Mouse (Mus musculus) liver, embryonic 11.5 days (tissue): Measurements from ENCODE around the gene 5430403G16Rik. TPM values are rescaled to one million over a fixed set of nuclear protein-coding genes. Genes with fewer than 3 reads are reported as not detected.
"Not testable (repeated sequence)": the region's sequence is repeated elsewhere in the genome, so short reads cannot be mapped to it uniquely, and the experiment has no call there.

ENCODE experiments used
- ATAC-seq: fragments of 200-750 bp; cut with Nextera tagmentation; replicated peaks from 2 replicates; pipeline ENCODE4 v1.8.0; 2017; ENCODE audit warnings: moderate number of reproducible peaks, mild to moderate bottlenecking, moderate TSS enrichment, moderate library complexity; ENCODE audit not compliant: low FRiP score
- DNase-seq: peaks from one replicate; pipeline ENCODE4 v3.0.0-alpha.2; 2017; ENCODE audit warnings: low spot score
- H3K27ac ChIP-seq: fragments of 300-500 bp; sonication (generic); 2 replicates; pipeline ENCODE4 v1.5.1; 2014; ENCODE audit warnings: mild to moderate bottlenecking, low read depth, low read length, control low read depth
- H3K27me3 ChIP-seq: fragments of 300-500 bp; sonication (generic); replicated peaks from 2 replicates; pipeline ENCODE4 v1.6.1; 2014; ENCODE audit warnings: low read length, mixed read lengths; ENCODE audit not compliant: control insufficient read depth, insufficient read depth
- H3K36me3 ChIP-seq: fragments of 300-500 bp; sonication (generic); 2 replicates; pipeline ENCODE4 v1.6.1; 2014; ENCODE audit warnings: mild to moderate bottlenecking, low read length, moderate library complexity, mixed read lengths; ENCODE audit not compliant: control insufficient read depth, insufficient read depth
- H3K4me1 ChIP-seq: fragments of 300-500 bp; sonication (generic); replicated peaks from 2 replicates; pipeline ENCODE4 v1.6.1; 2014; ENCODE audit warnings: low read length, mixed read lengths; ENCODE audit not compliant: control insufficient read depth, insufficient read depth
- H3K4me2 ChIP-seq: fragments of 300-500 bp; sonication (generic); 2 replicates; pipeline ENCODE4 v1.6.1; 2014; ENCODE audit warnings: mild to moderate bottlenecking, control low read depth, moderate library complexity
- H3K4me3 ChIP-seq: fragments of 300-500 bp; sonication (generic); 2 replicates; pipeline ENCODE4 v1.5.1; 2014; ENCODE audit warnings: low read depth, low read length, control low read depth
- H3K9ac ChIP-seq: fragments of 300-500 bp; sonication (generic); 2 replicates; pipeline ENCODE4 v1.6.1; 2014; ENCODE audit warnings: low read depth, low read length, control low read depth
- H3K9me3 ChIP-seq: fragments of 300-500 bp; sonication (generic); 2 replicates; pipeline ENCODE4 v1.6.1; 2016; ENCODE audit warnings: low read length, inconsistent platforms, mixed read lengths; ENCODE audit not compliant: control insufficient read depth
- WGBS: fragments of 180-500 bp; shearing (Covaris S2); extraction: QIAGEN DNeasy Blood & Tissue Kit; methylation state at CpG from one replicate; pipeline ENCODE4 v1.1.7; 2014; 5-methylcytosine and 5-hydroxymethylcytosine counted together
- polyA plus RNA-seq: library from polyadenylated mRNA; unstranded; fragments of >200 nt; fragmentation: Nextera tagmentation; extraction: Ambion mirVana; gene quantifications from 2 replicates; pipeline ENCODE4 v1.2.1, GENCODE M21; 2014

5430403G16Rik gene
- polyA plus RNA-seq = 1.8 and 2.5 TPM in 2 replicates

DNA sequence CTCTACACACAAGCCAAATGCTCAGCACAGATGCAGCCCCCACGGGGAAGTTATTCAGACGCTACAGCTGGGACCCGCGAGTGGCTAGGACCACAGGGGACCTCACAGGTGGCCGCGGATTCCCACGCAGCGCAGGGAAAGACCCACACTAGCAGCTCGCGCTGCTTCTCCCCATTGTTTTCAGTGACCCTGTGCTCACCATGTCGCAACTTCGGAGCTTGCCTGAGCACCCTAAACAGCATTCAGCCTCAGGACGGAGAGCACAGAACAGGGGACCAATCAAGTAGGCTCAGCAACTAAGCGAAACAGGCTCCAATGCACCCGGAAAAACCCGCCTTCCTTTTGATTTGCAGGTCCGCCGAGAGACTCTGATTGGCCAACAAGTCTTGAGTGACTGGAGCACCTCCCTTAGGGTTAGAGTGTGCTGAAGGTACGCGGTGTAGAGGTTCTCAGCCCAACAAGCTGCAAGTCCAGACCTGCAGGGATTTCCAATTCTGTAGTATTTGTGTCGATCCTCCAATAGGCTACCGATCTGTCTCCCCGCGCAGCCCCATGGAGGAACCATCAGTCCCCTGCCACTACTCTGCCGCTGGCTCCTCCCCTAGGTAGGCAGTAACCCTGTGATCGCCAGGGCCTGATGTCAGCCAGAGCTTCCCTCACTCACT, at the start of gene 5430403G16Rik:
TSS of gene 5430403G16Rik (minus strand) at position 505 of the 665 bp plus-strand sequence.
- peak; percentile 99 for ATAC-seq
- WGBS = under 1% methylated on average over 24 of the region's 26 CpGs
- H3K36me3 ChIP-seq, H3K9me3 ChIP-seq, H3K4me1 ChIP-seq, H3K27me3 ChIP-seq: not testable (repeated sequence)
- Histone ChIP-seq H3K9ac (peak within 1 kb of the TSS; percentile 79), H3K27ac (peak within 1 kb of the TSS; percentile 72), H3K4me3 (peak within 1 kb of the TSS; percentile 71), H3K4me2 (peak within 1 kb of the TSS; percentile 68)
- peak; percentile 75 for DNase-seq

GRCm38 (mm10) chr5:109717341-109717740, 26.5 kb upstream of the 5430403G16Rik start:
- not testable (repeated sequence) for H3K36me3 ChIP-seq, H3K27me3 ChIP-seq, H3K4me1 ChIP-seq, H3K9me3 ChIP-seq, ATAC-seq, H3K9ac ChIP-seq, H3K27ac ChIP-seq, H3K4me2 ChIP-seq, DNase-seq, H3K4me3 ChIP-seq
- WGBS = 64% methylated on average over 3 of the region's 3 CpGs

- not testable (repeated sequence) for H3K27ac ChIP-seq, H3K36me3 ChIP-seq, H3K4me1 ChIP-seq, ATAC-seq, H3K9ac ChIP-seq, H3K27me3 ChIP-seq, H3K9me3 ChIP-seq, DNase-seq
- H3K4me3 ChIP-seq = peak overlapping the region; percentile 71
- H3K4me2 ChIP-seq = peak overlapping the region; percentile 68
- 60% methylated on average over 5 of the region's 5 CpGs for WGBS
Observed at GRCm38 (mm10) chr5:109691205-109691965, 544 bp upstream of the 5430403G16Rik start.

DNA sequence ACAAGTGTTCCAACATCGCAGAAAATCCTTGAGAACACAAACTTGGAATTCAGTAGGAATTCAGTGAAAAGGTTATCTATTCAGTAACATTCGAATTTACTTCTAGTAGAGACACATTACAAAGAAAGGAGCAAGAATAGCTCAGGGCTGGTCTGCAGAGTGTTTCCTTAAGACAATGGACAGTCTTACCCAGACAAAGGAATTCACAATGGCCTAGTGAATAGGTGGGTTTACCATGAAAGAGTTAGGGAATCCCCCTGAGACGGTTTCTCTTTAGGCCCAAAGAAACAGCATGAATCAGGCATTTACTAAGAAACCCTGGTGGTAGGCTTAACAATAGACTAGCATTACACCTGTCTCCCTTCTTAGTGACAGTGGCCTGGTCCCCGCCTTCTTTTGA, 7.9 kb downstream of the 5430403G16Rik start:
- ATAC-seq (no peak), DNase-seq (no peak)
- no peak overlapping the region for H3K9ac ChIP-seq
- H3K4me3 ChIP-seq = no peak overlapping the region
- 67% methylated on average over 4 of the region's 4 CpGs for WGBS
- H3K9me3 ChIP-seq = peaks cover 3% of the 10 kb centered on the region; the same call in 1 of the 2 replicates
- no peaks in the 10 kb centered on the region for H3K36me3 ChIP-seq
- no peaks in the 10 kb centered on the region for H3K27me3 ChIP-seq
- H3K4me1 ChIP-seq = no peaks in the 10 kb centered on the region
- no peak overlapping the region for H3K27ac ChIP-seq
- H3K4me2 ChIP-seq = no peak overlapping the region

Other genes with a start within 250 kb of the 5430403G16Rik start
- gene Crlf2, start 132.0 kb downstream of the 5430403G16Rik start, polyA plus RNA-seq = 6.9 and 7.5 TPM in 2 replicates
- gene 4930522L14Rik, start 60.8 kb upstream of the 5430403G16Rik start, polyA plus RNA-seq = 7.5 and 10.1 TPM in 2 replicates
- 0.30 and 0.92 TPM in 2 replicates for gene Gm15446, start 232.4 kb upstream of the 5430403G16Rik start, polyA plus RNA-seq